Mouse (Mus musculus): ENCODE data around the gene Hs6st2.

GRCm38 (mm10) chrX:51506526-51506925 lies 175.1 kb downstream of the Hs6st2 start:
- TF ChIP-seq CTCF (conservative IDR thresholded peaks at IDR 0.05; ENCODE audit: insufficient read depth, insufficient read length, low read depth, low read length) = no peak
- TF ChIP-seq POLR2A (IDR thresholded peaks at IDR 0.05; ENCODE audit: low read depth, low read length) = no peak

Measured in kidney, adult 2 months (tissue).